ENCODE assay signal across 29 mouse cellular contexts in genomic region chr5:33344070-33344469, GRCm38 (mm10). TPM values are rescaled to one million over a fixed set of nuclear protein-coding genes. Genes with fewer than 3 reads are reported as not detected.
A peak's percentile ranks its signal among the peaks of the same experiment; 100 is the strongest.
DNase-seq lines count a peak whose midpoint lies in the region; ATAC-seq lines count a peak whose summit lies in the region.
"Had no signal": no experiment of that assay in that cellular context is flagged by ENCODE, and none has a peak within 500 bp of the region (broad histone marks: within the 10 kb centered on the region; RNA-seq: fewer than 3 reads in every experiment).

No protein-coding gene starts in this region.

- peak; percentile 30 for DNase-seq in c-Kit-positive CD71-positive TER-119-negative erythroid progenitor cells, embryonic 14.5 days (ENCODE audit: low read depth)
- no peak for DNase-seq in liver, embryonic 11.5 days (ENCODE audit: low spot score)
- no peak for DNase-seq in right cerebral cortex, postnatal 14 days
- no peak for DNase-seq in thymus, postnatal 14 days
- no peak for DNase-seq in lung, postnatal 14 days
- no peak for DNase-seq in hindbrain, embryonic 10.5 days (ENCODE audit: low spot score)
- DNase-seq: adrenal gland, adult 8-10 months; cerebellum, adult 18-20 months; cerebellum, postnatal 10 days; forebrain, postnatal 0 days; gastrocnemius, postnatal 10 days; heart, postnatal 4 days; lung, adult 18-20 months; lung, postnatal 10 days; thymus, adult 18-20 months; thymus, postnatal 36 days had no signal

- H3K36me3 ChIP-seq in liver, embryonic 11.5 days (ENCODE audit: control insufficient read depth, insufficient read depth, low read length) = no peaks in the 10 kb centered on the region; the same call in 1 of the 2 replicates
- no peaks in the 10 kb centered on the region for H3K36me3 ChIP-seq in liver, embryonic 16.5 days (ENCODE audit: control insufficient read depth, insufficient read depth)
- H3K36me3 ChIP-seq in hindbrain, embryonic 10.5 days = peaks cover 36% of the 10 kb centered on the region
- H3K36me3 ChIP-seq: hindbrain, embryonic 15.5 days had no signal

- H3K4me3 ChIP-seq in liver, embryonic 11.5 days (ENCODE audit: low read depth, low read length) = no peak overlapping the region
- H3K4me3 ChIP-seq in liver, embryonic 16.5 days (ENCODE audit: low read depth, low read length) = no peak overlapping the region
- H3K4me3 ChIP-seq in hindbrain, embryonic 10.5 days = no peak overlapping the region
- H3K4me3 ChIP-seq: embryonic facial prominence, embryonic 13.5 days; forebrain, embryonic 12.5 days; hindbrain, embryonic 15.5 days; layer of hippocampus, adult 2 months; left cerebral cortex, adult 2 months; limb, embryonic 12.5 days had no signal

- no peak overlapping the region for H3K4me2 ChIP-seq in liver, embryonic 11.5 days
- H3K4me2 ChIP-seq in liver, embryonic 16.5 days (ENCODE audit: low read depth, low read length) = no peak overlapping the region
- H3K4me2 ChIP-seq: embryonic facial prominence, embryonic 13.5 days; forebrain, embryonic 12.5 days; heart, embryonic 11.5 days; hindbrain, embryonic 15.5 days; limb, embryonic 12.5 days; midbrain, embryonic 11.5 days had no signal

- H3K27me3 ChIP-seq in liver, embryonic 11.5 days (replicated peaks; ENCODE audit: control insufficient read depth, insufficient read depth, low read length) = no peaks in the 10 kb centered on the region
- no peaks in the 10 kb centered on the region for H3K27me3 ChIP-seq in liver, embryonic 16.5 days (ENCODE audit: control insufficient read depth, insufficient read depth, low read depth, low read length)
- H3K27me3 ChIP-seq in hindbrain, embryonic 10.5 days (ENCODE audit: insufficient read depth, poor library complexity, severe bottlenecking) = no peaks in the 10 kb centered on the region
- H3K27me3 ChIP-seq: embryonic facial prominence, embryonic 13.5 days; forebrain, embryonic 12.5 days; hindbrain, embryonic 15.5 days; limb, embryonic 12.5 days had no signal

- 57% methylated on average over 3 of the region's 3 CpGs for WGBS in liver, embryonic 11.5 days
- 28% methylated on average over 3 of the region's 3 CpGs for WGBS in liver, embryonic 16.5 days (ENCODE audit: insufficient replicate concordance)
- WGBS in hindbrain, embryonic 10.5 days = 95% methylated on average over 3 of the region's 3 CpGs

- H3K27ac ChIP-seq in liver, embryonic 11.5 days (ENCODE audit: low read depth, low read length) = no peak overlapping the region
- no peak overlapping the region for H3K27ac ChIP-seq in liver, embryonic 16.5 days (ENCODE audit: low read length)
- H3K27ac ChIP-seq in hindbrain, embryonic 10.5 days = no peak overlapping the region
- H3K27ac ChIP-seq: embryonic facial prominence, embryonic 13.5 days; forebrain, embryonic 12.5 days; hindbrain, embryonic 15.5 days; left cerebral cortex, adult 2 months; limb, embryonic 12.5 days; stomach, postnatal 0 days had no signal

- H3K4me1 ChIP-seq in liver, embryonic 11.5 days (replicated peaks; ENCODE audit: control insufficient read depth, insufficient read depth, low read length) = peaks cover 18% of the 10 kb centered on the region
- peaks cover 20% of the 10 kb centered on the region for H3K4me1 ChIP-seq in liver, embryonic 16.5 days (ENCODE audit: control insufficient read depth, low read depth, low read length)
- H3K4me1 ChIP-seq in hindbrain, embryonic 10.5 days (replicated peaks) = no peaks in the 10 kb centered on the region
- H3K4me1 ChIP-seq: forebrain, embryonic 12.5 days; limb, embryonic 12.5 days had no signal

- H3K9me3 ChIP-seq in liver, embryonic 11.5 days (ENCODE audit: control insufficient read depth, low read length) = no peaks in the 10 kb centered on the region
- no peaks in the 10 kb centered on the region for H3K9me3 ChIP-seq in liver, embryonic 16.5 days (replicated peaks; ENCODE audit: control insufficient read depth, low read length)
- no peaks in the 10 kb centered on the region for H3K9me3 ChIP-seq in hindbrain, embryonic 10.5 days
- H3K9me3 ChIP-seq: embryonic facial prominence, embryonic 13.5 days; forebrain, embryonic 12.5 days; hindbrain, embryonic 15.5 days; limb, embryonic 12.5 days had no signal

- no peak overlapping the region for H3K9ac ChIP-seq in liver, embryonic 11.5 days (ENCODE audit: low read depth, low read length)
- no peak overlapping the region for H3K9ac ChIP-seq in liver, embryonic 16.5 days (ENCODE audit: low read depth, low read length)
- H3K9ac ChIP-seq: embryonic facial prominence, embryonic 13.5 days; forebrain, embryonic 12.5 days; forebrain, postnatal 0 days; hindbrain, embryonic 15.5 days; limb, embryonic 12.5 days had no signal

- peak; percentile 82 for ATAC-seq in liver, embryonic 11.5 days (replicated peaks; ENCODE audit: low FRiP score)
- peak; percentile 78 for ATAC-seq in liver, embryonic 16.5 days (ENCODE audit: low read depth)
- ATAC-seq: activated CD4-positive, CD25-positive, alpha-beta regulatory T cell, adult 4 months; forebrain, postnatal 0 days; inflammation-experienced regulatory T-cells, adult 6 months; midbrain, embryonic 16.5 days had no signal

RNA-seq across cellular contexts. Expression of gene Maea, which starts 8.8 kb away (rescaled TPM):
- 103 and 106 TPM in 2 replicates for polyA plus RNA-seq in liver, embryonic 11.5 days (2014; fragmentation: Nextera tagmentation; extraction: Ambion mirVana)
- 46.2 and 49.6 TPM in 2 replicates for polyA plus RNA-seq in liver, embryonic 16.5 days (2015; fragmentation: Nextera tagmentation; extraction: Ambion mirVana)
- 154 and 164 TPM in 2 replicates for polyA plus RNA-seq in hindbrain, embryonic 10.5 days (2016; fragmentation: Nextera tagmentation; extraction: Ambion mirVana)

RNA-seq across cellular contexts. Expression of gene Uvssa, which starts 34.3 kb away (rescaled TPM):
- 4.9 and 5.6 TPM in 2 replicates for polyA plus RNA-seq in liver, embryonic 11.5 days (2014; fragmentation: Nextera tagmentation; extraction: Ambion mirVana)
- polyA plus RNA-seq in liver, embryonic 16.5 days (2015; fragmentation: Nextera tagmentation; extraction: Ambion mirVana) = 3.0 and 3.1 TPM in 2 replicates
- polyA plus RNA-seq in hindbrain, embryonic 10.5 days (2016; fragmentation: Nextera tagmentation; extraction: Ambion mirVana) = 6.1 and 6.4 TPM in 2 replicates
